Mouse (Mus musculus): ENCODE data around the gene Rpp25.

DNA sequence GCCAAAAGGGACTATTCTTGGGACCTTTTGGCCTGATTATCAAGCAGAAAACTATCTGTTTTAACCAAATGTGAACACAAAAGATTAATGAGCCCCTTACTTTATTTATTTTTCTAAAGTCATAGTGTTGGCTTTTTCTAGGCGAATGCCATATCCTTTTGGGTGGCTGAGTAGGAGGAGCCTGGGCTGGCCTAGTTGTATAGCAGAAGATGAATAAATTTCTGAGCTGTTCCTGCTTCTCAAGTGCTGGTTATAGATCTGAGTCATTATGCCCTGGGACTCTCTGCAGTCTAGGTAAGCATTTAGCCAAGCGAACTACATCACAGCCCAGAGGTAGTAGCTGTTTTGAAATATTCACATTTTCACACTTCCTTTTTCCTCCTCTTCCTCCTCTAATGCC lies 21.7 kb downstream of the Rpp25 start:
- TF ChIP-seq CTCF (IDR thresholded peaks at IDR 0.05; ENCODE audit: low read depth, low read length) (no peak), GATA1 (IDR thresholded peaks at IDR 0.05; ENCODE audit: borderline replicate concordance, low read length) (no peak), TAL1 (conservative IDR thresholded peaks at IDR 0.05; ENCODE audit: low read depth, low read length) (no peak)

Measured in G1E (cell line).